Mouse (Mus musculus) bone marrow, adult 2 months (tissue): ENCODE results near the gene Chrna1.

Source experiments
- CTCF ChIP-seq: fragments of 200-500 bp; IDR thresholded peaks from 2 replicates; pipeline ENCODE4 v1.5.1; 2011; ENCODE audit warnings: low read length, control low read depth; ENCODE audit not compliant: control insufficient read depth, insufficient read depth
- POLR2A ChIP-seq: fragments of 200-500 bp; IDR thresholded peaks from 2 replicates; pipeline ENCODE4 v1.6.1; 2011; ENCODE audit warnings: low read depth, mild to moderate bottlenecking, control low read depth, low read length, borderline replicate concordance; ENCODE audit not compliant: control insufficient read depth

DNA sequence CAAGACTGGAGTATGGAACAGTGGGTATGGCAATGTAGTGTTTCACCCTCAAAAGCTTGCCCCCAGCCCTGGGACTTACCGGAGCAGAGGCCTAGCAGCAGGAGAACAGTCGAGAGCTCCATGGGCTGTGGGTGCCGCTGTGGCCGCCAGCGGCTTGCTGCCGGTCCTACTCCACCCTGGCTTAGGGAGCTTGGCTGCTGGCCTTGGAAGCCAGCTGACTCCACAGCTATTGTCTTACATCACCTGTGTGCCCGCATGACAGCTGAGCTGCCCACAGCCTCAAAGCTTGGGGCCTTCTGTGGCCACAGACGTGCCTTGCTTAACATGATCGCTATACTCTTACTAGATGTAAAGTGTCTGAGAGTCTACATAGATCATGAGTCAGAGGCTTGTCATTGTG is at the start of gene Chrna1:
- no peak for TF ChIP-seq CTCF
- no peak for TF ChIP-seq POLR2A
